Mouse (Mus musculus): Measurements from ENCODE around the gene Hif3a.

Gene Hif3a

DNA sequence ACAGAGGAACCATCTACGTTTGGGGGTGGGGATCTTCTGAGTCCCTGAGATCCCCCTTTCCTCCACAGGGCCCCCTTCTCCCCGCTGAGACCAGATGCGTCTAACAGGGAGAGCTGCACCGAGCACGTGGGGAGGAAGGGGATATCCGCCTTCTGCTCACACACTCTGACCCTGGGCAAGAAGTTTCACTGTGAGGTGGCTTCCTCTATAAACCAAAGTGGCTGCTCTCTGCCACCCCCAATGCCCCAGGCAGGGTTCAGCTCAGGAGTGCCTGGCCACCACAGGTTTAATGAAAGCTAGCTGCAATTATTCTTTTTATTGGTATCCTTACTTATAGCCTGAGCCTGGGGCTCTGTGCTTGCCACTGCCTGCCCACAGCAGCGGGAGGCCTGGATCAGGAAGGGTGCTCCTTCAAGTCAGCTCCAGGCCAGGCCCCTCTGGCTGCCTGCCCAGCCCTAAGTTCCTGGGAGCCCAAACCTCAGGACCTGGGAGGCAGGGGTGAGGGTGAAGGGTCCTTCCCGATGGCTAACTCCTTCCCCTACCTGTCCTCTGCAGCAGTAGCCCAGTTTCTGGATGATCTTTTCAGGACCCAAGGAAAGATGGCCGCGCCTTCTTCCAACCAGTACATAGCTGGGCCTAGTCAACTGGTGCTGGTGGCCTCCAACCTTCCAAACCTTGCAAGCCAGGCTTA is 37.3 kb downstream of the Hif3a start:
- DNase-seq (ENCODE audit: low spot score): no peak

DNA sequence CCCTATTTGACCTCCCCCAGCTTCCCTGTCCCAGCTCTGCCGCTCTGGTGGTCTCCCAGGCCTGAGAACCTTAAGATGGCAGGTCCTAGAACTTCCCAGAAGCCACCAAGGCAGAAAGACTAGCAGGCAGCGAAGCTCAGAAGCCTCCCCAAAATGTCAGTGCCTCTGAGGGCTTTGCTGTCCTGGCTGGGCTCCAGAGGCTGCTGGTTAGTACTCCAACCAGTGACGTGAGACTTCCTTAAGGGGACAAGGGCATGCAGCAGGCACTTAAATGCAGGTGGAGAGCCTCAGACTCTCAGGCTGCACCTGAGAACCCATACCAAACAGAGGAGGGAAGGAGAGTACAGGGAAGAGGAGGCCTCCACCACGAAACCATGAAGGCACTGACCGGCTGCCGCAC is 38.1 kb downstream of the Hif3a start:
- DNase-seq (ENCODE audit: low spot score): no peak

DNA sequence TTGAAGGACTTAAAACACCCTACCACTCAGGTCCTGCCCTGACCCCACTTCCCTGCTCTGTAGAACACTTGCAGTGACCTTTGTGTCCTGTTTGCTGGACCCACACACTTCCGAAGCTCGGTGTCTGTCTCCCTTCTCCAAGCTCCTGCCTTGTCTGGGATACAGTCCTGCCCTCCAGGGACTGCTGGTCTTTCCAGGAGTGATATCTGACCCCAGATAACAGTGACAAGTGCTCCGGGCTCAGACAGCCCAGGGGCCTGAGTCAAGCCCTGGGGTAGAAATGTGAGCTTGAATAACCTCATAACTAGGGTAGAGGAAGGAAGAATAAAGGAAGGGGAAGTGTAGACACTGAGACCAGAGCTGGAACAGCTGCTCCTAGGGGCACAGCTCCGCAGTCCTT is 38.5 kb downstream of the Hif3a start:
- no peak for DNase-seq (ENCODE audit: low spot score)

DNA sequence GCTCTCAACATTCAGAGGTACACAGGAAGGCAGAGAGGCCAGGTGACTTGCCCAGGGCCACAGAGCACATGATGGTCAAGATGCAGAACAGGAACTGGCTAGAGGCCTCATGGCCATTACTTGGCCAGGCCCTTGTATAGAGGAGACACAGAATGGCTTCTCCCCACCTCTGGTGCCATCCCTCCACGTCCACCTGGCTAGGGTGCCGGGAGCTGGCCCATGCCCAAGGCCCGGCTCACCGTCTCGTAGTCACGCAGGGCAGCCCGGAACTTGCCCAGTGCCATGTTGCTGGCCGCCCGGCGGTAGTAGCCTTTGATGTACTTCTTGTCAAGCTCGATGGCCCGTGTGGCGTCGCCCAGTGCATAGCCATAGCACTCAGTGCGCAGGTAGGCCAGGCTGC is 40.1 kb downstream of the Hif3a start:
- DNase-seq (ENCODE audit: low spot score): no peak

DNA sequence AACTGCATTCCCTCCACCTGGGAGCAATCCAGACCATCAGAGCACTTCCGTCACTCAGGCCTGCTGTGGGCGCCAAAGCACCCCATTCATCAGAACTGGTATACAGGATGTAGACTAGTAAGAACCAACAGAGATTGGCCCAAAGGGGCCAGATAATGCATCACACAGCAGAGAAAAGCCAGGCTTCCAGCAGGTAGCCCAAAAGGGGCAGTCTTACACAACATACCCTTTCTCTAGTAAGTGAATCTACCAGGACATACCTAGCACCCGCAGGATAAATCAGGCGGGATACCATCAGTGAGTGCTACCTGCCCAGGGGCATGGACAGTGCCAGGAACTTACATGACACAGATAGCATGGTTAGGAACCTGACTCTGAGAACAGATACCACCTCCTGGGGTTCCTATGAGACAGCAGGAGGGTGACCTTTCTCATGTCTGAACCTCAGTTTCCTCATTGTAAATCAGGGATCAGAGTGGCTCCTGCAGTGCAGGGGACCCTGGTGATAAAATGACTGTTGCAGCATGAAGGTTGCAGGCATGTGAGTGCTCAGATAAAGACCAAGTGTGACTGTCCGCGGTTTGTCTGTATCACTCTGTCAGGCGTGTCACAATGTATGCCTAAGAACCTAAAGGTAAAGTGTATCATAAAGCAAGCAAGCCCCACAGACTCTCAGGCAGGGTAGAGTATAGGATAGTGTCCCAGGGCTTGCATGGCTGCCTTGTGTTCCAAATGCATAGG is 42.6 kb downstream of the Hif3a start:
- no peak for DNase-seq (ENCODE audit: low spot score)

DNA sequence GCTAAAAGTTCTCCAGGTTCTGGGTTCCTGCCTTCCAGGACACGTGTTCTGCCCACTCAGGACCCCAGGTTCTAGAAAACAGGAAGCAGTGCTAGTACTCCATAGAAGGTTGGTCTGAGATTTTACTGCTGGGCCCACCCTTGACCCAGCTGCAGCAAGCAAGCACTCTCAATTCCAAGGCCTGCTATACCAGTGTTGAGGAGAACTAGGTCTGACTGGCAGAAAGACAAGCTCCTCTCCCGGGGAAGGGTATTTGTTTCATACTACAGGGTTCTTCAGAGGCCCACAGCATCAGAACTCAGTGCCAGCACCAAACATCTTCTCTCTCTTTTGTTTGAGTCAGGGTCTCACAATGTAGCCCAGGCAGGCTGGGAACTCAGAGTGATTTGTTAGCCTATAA is 44.3 kb downstream of the Hif3a start:
- DNase-seq (ENCODE audit: low spot score): no peak

DNA sequence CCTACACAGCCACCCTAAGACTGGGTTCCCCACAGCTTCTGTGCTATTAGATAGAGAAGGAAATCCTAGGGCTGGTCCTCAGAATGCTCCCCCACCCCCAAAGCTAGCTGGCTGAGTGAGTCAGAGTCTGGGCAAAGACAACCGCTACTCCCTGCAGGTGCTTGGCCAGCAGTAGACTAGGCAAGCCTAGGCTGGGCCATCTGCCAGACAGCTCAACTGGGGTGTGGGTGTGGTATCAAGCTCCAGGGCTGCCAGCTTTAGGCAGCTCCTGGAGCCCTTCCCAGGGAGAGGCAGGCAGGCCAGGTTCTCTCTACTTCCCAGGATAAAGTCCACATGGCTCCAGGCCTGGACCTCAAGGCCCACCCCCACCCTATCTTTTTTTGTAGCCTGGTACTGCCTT is 45.2 kb downstream of the Hif3a start:
- peak; percentile 95 for DNase-seq (ENCODE audit: low spot score)

DNA sequence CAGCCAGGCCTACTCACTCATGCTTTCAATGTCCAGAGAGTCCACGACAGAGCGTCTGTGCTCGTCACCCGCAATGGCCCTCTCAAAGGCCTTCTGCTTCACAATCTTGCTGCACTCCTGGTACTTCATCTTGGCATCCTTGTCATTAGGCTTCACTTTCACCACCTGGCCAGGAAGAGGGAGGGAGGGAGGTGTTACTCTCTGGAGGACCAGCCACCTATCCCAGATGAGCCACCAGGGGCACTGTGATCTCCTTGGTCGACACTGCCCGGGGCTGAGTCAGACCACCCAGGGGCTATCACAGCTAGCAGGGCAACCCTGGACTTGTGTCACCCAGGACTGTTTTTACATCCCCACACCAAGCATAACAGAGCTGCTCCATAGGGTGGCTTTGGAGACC is 46.8 kb downstream of the Hif3a start:
- no peak for DNase-seq (ENCODE audit: low spot score)

DNA sequence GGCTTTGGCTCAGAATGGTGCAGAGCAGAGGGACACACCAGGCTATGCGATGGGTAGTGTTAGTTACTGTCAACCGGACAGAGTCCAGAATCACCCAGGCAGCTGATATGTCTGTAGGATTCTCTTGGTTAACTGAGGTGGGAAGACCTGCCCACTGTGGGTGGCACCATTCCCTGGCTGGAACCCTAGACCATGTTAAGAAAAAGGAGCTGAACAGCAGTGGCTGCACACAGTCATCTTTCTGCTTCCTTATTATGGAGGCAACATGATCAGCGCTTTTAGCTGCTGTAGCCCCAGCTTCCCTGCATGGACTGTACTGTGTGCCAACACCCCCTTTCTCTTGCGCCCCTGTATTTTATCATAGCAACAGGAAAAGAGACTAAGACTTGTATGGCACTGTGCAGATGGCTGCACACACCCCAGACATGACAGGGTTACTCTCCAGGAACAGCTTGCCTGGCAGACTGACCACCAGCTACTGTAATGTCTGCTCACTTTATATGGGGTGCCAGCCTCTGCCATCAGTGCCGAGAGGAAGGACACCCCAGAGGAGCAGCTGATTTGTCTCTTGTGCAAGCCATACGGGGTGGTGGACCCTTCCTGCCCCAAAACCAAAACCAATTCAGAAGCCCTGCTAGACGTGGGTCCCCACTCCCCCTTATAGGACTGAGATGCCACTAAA is 50.2 kb downstream of the Hif3a start:
- no peak for DNase-seq (ENCODE audit: low spot score)

DNA sequence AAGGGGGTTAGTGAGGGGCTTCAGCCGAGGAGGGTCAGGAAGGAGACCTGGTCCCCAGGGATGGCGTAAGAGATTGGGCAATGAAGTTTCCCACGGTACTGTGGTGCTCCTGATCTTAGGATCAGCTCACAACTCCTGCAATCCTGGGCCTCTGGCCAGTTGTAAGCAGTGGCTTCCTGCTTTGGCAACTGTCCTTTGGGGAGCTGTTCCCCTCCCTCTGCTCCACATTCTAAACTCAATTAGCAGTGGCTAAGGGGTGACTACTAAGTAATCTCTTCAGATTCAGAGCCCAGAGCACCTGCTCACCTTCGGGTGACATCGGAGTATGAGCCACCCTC is 52.2 kb downstream of the Hif3a start:
- no peak for DNase-seq (ENCODE audit: low spot score)

DNA sequence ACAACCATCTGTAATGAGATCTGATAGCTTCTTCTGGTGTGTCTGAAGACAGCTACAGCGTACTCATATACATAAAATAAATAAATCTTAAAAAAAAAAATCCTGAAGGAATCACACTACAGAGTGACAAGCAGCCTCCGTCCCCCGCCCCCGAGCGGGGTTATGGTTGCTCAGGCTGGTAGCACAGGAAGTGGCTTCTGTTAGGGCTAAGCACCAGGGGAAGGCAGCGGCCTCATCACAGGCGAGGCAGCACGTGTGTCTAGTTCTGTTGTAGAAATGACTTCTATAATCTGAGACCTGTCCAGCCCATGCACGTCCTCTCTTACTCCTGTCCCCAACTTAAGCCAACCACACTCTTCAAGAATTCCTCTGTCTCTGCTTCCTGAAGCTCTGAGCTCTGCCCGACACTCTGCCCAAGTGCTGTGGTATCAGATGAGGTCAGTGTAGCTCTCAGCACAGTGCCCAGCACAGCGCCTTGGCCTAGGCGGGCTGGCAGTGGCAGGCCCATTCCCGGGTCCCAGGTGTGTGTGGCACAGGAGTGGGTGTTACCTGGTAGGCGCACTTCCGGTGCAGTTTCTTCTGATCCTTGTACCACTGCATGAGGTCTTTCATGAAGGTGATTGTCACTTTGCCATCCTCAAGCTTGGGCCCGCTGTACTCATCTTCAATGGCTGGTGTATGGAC is 52.8 kb downstream of the Hif3a start:
- DNase-seq (ENCODE audit: low spot score): no peak

DNA sequence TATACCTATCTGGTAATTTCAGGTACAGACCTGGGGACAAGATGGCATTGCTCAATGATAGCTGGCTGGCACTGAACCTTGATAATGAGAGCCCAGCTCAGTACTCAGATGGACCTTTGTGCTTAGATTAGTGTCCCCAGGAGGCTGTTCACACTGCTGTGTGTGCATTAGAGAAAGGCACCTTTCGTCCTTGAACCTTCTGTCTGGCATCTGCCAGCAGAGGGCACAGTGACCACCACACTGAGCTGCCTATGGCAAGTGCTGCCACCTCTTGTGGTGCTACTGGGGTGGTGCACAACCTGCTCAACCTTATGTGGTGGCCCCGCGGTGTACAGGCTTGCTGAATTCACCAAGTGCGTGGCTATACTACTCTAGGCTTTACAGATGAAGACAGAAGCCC is 54.9 kb downstream of the Hif3a start:
- no peak for DNase-seq (ENCODE audit: low spot score)

DNA sequence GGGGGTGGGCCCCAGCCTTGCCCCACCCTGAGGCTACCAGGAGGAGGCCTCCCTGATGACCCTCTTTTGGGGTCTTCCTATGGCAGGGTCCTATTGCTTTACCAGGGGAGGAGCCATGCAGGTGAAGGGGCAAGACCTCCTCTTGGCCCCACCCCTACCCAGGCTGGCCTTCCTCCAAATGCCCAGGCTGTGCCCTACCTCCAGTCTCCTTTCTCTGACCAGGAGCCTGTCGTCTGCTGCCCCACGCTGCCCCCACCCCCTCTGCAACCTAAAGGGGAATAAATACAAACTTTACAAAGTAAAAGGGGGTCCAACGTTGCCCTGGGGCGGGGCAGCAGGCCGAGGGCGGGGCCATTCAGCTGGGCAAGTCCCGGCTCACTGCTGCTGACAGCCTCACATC is 57.5 kb downstream of the Hif3a start:
- no peak for DNase-seq (ENCODE audit: low spot score)

DNA sequence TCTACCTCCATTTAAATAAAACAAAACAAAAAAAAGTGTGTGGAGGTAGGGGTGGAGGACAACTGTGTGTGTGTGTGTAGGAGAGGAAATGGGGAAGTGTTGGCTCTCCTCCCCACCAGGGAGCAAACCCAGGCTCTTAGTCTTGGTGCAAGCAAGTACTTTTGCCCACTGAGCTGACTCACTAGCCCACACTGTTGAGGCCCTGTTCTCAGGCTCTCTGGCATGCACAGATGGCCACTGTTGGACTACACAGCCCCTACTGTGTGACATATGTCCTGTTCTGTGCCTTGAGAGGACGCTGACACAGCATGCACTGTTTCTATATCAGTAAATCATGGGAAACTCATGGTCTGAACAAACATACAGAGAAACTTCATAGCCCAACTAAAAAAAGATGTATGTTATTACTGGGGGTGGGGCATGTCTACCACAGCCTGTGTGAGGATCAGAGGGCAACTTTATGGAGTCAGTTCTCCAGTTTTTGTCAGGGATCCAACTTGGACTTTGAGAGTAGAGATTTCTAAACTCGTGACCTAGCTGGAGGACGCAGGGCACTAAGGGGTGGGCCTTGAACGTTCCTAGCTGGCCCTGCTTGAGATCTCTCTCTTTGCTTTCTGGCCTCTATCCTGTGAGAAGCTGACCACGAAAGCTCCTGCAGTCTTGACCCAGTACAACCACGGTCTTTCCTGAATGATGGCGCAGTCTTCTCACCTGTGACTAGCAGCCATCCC is 58.8 kb downstream of the Hif3a start:
- DNase-seq (ENCODE audit: low spot score): no peak

DNA sequence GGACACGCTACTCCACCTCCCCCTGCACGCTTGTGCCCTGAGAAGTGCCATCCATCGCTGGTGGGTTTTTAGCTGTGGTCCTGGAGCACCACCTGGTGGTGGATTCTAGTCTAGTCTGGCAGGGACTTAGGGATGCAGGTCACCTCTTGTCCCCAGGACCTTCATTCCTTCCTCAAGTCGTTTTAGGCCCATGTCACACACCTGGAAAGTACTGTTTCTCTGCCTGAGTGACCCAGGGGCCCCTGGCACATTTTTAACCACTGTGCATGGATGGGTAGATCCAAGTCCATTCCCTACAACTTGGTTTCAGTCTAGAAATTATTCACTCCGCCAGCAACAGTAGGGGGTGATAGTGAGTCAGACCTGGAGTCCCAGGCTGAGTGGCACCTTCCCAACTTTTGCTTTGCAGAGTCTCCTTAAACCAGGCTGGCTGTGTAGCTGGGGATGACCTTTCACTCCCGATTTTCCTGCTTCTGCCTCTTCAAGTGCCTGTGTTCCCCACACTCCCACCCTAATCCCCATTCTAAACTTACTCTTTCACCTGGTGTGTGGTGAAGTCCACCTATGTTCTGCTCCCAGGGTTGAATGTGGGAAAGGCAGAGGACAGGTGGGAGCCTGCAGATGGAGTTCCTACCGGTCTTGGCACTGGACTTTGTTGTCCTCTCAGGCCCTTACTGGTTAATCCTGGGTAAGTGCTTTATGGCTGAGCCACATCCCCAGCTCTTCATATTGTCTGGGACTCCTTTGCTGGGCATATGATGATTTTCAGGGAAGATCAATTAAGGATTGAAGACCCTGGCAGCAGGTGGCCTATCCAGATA is 59.6 kb downstream of the Hif3a start:
- peak; percentile 89 for DNase-seq (ENCODE audit: low spot score)

DNA sequence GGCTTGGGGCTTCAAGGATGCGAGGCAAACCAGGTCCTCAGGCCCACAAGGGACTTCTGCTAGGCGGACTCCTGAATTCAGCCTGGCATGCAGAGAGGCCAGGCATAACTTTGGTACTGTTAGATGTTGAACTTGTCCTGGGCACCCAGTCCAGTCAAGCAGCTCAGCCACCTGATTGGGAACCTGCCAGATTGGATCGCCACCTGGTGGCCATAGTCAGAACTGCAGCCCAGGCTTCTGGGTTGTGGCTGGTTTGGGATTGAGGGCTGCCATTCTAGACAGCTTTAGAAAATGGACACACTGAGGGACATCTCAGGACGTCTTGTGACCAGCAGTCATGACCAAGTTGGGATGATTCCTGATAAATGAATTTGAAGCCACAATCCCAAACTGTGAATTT is 62.6 kb downstream of the Hif3a start:
- peak; percentile 91 for DNase-seq (ENCODE audit: low spot score)

DNA sequence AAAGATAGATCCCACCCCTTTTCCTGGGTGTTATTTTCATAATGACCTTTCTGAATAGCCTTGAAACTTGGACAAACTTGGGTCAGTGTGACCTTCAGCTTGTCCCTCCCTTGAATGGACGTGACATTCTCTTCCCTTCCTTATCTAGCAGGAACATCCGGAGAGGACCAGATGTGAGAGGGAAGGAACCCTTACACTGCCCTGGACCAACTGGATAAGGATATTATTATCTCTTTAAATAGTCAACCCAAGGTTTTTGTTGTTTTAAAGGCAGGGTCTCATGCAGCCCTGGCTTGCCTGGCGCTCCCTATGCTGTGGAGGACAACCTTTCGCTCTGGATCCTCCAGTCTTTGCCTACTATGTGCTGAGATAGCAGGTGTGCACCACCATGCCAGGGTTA is 63.0 kb downstream of the Hif3a start:
- DNase-seq (ENCODE audit: low spot score): no peak

DNA sequence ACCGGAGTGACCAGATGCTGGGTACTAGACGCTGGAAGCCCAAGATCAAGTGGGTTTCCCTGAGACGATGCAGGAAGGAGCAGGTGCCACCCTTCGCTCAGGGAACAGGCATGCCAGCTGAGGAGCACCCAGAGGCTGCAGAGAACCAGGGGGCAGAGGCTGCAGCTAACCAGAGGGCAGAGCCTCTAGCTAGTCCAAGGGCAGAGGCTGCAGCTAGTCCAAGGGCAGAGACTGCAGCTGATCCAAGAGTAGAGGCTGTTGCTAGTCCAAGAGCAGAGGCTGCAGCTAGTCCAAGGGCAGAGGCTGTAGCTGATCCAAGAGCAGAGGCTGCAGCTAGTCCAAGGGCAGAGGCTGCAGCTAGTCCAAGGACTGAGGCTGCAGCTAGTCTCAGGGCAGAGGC is 66.9 kb downstream of the Hif3a start:
- DNase-seq (ENCODE audit: low spot score): no peak

DNA sequence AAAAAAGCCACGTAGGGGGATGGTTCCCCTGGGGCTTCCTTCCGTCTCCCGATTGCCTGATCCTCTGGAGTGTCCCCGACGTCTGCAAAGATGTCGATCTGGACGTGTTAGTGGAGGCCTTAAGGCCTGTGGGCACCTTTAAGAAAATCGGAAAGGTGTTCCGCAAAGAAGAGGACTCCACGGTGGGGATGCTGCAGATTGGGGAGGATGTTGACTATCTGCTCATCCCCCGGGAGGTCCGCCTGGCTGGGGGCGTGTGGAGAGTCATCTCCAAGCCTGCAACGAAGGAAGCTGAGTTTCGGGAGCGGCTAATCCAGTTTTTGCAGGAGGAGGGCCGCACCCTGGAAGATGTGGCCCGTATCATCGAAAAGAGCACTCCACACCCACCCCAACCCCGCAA is 67.8 kb downstream of the Hif3a start:
- DNase-seq (ENCODE audit: low spot score): no peak

DNA sequence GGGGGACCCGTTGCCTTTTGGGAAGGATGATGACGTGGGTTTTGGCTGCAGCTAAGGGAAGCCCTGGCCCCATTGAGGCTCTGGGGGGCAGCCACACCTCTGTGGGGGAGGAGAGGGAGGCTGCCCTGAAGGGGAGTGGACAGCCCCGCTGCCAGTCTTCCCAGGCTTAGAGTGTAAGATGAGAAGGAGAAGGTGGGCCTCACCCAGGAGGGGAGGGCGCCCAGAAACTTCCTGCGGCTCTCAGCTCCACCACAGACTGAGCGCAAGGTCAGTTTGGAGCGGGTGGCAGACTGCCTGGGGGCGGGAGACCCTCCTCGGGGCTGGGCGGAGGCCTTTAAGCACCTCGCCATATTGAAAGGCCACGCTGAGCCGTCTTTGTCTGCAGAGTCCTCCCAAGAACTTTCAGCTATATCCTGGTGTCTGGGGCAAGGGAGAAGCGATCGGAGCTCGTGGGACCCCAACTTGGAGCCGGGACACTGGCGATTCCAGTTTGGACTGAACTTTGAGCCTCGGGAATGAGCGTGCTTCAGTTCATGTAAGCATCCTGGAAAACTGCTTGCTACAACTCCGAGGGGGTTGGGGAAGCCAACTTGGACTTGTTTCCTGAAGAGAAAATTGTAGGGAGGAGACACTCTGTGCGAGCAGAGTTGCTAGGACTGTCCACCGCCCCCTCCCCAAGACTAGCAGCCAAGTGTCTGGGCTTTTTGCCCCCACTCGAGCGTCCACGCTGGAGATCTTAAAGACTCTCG is 68.4 kb downstream of the Hif3a start:
- no peak for DNase-seq (ENCODE audit: low spot score)

DNA sequence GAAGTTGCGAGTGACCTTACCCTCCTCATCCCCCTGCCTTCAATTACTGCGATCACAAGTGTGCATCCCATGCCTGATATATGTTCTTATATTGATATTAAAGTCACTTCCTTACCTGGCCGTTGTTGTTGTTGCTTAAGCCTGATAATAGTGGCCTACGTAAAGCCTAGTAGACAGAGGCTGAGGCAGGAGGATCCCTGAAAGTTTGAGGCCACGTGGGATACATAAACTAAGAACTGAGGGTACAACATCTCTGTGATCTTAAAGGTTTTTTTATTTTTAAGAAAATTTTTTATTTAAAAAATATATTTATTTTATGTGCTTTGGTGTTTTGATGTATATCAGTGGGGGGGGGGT is 69.8 kb downstream of the Hif3a start, which contains the start of gene Ccdc8:
Gene Ccdc8 (plus strand): TSS at position 258 of the 357 bp plus-strand sequence.
- DNase-seq (ENCODE audit: low spot score): no peak

Data from layer of hippocampus, adult 11-12 months (tissue).